Mouse (Mus musculus) kidney, postnatal 36 days (tissue): ENCODE results near the gene Cd72.
A peak's percentile ranks its signal among the peaks of the same experiment; 100 is the strongest.

ENCODE experiments used
- DNase-seq, 2 experiments: peaks; one replicate each; pipeline ENCODE4 v3.0.0; 2021 to 2022; ENCODE audit warnings: mixed read lengths in 2 of 2

The Cd72 gene

GRCm38 (mm10) chr4:43399391-43400131, 54.9 kb downstream of the Cd72 start:
- peak; percentile 41 to 69 for DNase-seq

GRCm38 (mm10) chr4:43398829-43399331, 55.5 kb downstream of the Cd72 start:
- peak in 1 of 2 experiments; percentile 71 for DNase-seq

GRCm38 (mm10) chr4:43398014-43398413, 56.4 kb downstream of the Cd72 start:
- no peak for DNase-seq
